Mouse (Mus musculus) liver, adult 2 months (tissue): ENCODE data around the gene Inpp4b.

Experiments used
- CTCF ChIP-seq: fragments of 200-500 bp; IDR thresholded peaks from 2 replicates; pipeline ENCODE4 v1.5.1; 2011; ENCODE audit warnings: low read depth, low read length, control low read depth
- POLR2A ChIP-seq: fragments of 200-500 bp; IDR thresholded peaks from 2 replicates; pipeline ENCODE4 v1.6.1; 2011; ENCODE audit warnings: low read length, control low read depth; ENCODE audit not compliant: insufficient read depth; ENCODE audit errors: extremely low read depth

GRCm38 (mm10) chr8:81485626-81486025 lies 143.3 kb downstream of the Inpp4b start:
- TF ChIP-seq CTCF (no peak), POLR2A (no peak)
